Mouse (Mus musculus): Measurements from ENCODE around the gene Gm38392. TPM values are rescaled to one million over a fixed set of nuclear protein-coding genes. Genes with fewer than 3 reads are reported as not detected.

The Gm38392 gene
- total and polyA plus RNA-seq, 2 experiments from 2014 or later = not detected

DNA sequence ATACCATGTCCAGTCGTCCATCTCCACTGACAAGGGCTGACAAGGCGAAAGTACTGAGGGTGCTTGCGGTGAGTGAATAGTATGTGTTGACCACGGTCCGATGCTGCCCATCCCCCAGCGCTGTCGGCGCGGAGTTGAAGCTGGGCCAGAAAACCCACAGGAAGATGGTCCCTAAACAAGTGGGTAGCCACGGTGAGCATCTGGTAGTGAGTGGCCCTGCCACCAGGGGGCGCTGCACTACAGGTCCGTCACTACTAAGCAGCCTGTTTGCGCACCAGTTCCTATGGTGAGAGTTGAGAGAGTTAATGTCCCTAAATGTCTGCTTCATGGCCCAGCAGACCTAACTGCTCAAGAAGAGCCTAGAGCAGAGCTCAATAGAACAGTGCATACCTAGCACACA, 41.2 kb downstream of the Gm38392 start:
- DNase-seq (ENCODE audit: low spot score) = peak; percentile 64

DNA sequence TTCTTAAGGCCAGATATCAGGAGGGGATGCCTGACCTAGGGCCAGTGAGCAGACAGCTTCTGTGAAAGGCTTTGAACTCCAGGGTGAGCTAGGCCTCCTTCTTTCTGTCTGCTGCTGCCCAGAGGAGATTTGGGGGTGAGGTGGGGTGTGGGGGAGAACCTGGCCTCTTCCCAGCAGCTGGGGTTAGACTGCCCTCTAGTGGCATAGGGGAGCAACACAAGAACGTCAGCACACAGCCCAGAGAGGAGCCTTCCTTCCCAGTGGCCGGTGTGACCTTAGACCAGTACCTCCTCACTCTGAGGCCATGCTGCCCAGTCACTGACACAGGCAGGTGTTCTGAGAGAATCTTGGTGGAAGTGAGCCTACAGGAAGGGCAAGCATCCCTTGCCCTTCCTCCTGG, 42.9 kb downstream of the Gm38392 start:
- no peak overlapping the region for H3K27ac ChIP-seq (ENCODE audit: low read depth)
- H3K27me3 ChIP-seq (ENCODE audit: control insufficient read depth, insufficient read depth, low read length) = peaks cover 70% of the 10 kb centered on the region
- peak; percentile 21 for DNase-seq (ENCODE audit: low spot score)

More for the DNA sequence above, 41.2 kb downstream of the Gm38392 start:
- no peak overlapping the region for H3K4me2 ChIP-seq (ENCODE audit: low read depth, low read length)
- H3K9me3 ChIP-seq (replicated peaks; ENCODE audit: control insufficient read depth, low read length) = no peaks in the 10 kb centered on the region
- TF ChIP-seq CTCF (IDR thresholded peaks at IDR 0.05; ENCODE audit: low read depth) (peak; percentile 77), EP300 (IDR thresholded peaks at IDR 0.05; ENCODE audit: low read depth) (no peak)
- H3K27ac ChIP-seq (ENCODE audit: low read depth) = no peak overlapping the region
- peaks cover 52% of the 10 kb centered on the region for H3K27me3 ChIP-seq (ENCODE audit: control insufficient read depth, insufficient read depth, low read length)
- no peak overlapping the region for H3K9ac ChIP-seq (replicated peaks; ENCODE audit: low read depth, low read length)
- ATAC-seq (ENCODE audit: insufficient read depth, low read depth) = no peak; the same call in 1 of the 2 replicates
- WGBS = 22% methylated on average over 13 of the region's 13 CpGs
- H3K36me3 ChIP-seq (replicated peaks; ENCODE audit: control insufficient read depth, insufficient read depth, low read length) = no peaks in the 10 kb centered on the region
- no peak overlapping the region for H3K4me3 ChIP-seq (ENCODE audit: low read depth, low read length)
- no peaks in the 10 kb centered on the region for H3K4me1 ChIP-seq (ENCODE audit: control insufficient read depth, insufficient read depth)

DNA sequence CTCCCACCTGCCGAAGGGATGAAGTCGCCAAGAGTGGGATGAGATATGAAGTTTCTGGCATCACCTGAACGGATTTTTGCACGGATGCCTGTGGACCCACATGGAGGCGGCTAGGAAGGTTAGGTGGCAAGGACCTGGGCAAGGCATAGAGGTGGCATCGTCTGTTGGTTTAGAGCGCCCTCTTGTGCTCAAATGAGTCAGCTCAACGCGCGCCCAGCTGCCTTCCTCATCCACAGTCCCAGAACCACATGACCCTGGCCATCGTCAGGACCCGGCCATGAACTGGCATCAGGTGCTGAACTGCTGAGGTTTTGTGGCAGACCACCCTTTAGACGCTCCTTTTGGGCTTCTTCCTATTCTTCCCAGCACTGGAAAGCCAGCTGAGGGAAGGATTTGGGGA, 44.5 kb downstream of the Gm38392 start:
- no peaks in the 10 kb centered on the region for H3K9me3 ChIP-seq (replicated peaks; ENCODE audit: control insufficient read depth, low read length)
- no peak overlapping the region for H3K4me3 ChIP-seq (ENCODE audit: low read depth, low read length)
- H3K27me3 ChIP-seq (ENCODE audit: control insufficient read depth, insufficient read depth, low read length) = peaks cover 85% of the 10 kb centered on the region
- no peak for TF ChIP-seq EP300 (IDR thresholded peaks at IDR 0.05; ENCODE audit: low read depth)
- TF ChIP-seq CTCF (IDR thresholded peaks at IDR 0.05; ENCODE audit: low read depth) = peak; percentile 81
- H3K27ac ChIP-seq (ENCODE audit: low read depth) = no peak overlapping the region
- peak; percentile 77 for ATAC-seq (ENCODE audit: insufficient read depth, low read depth)
- no peaks in the 10 kb centered on the region for H3K36me3 ChIP-seq (replicated peaks; ENCODE audit: control insufficient read depth, insufficient read depth, low read length)
- peak; percentile 68 for DNase-seq (ENCODE audit: low spot score)
- no peaks in the 10 kb centered on the region for H3K4me1 ChIP-seq (ENCODE audit: control insufficient read depth, insufficient read depth)
- no peak overlapping the region for H3K9ac ChIP-seq (replicated peaks; ENCODE audit: low read depth, low read length)
- no peak overlapping the region for H3K4me2 ChIP-seq (ENCODE audit: low read depth, low read length)
- 4% methylated on average over 13 of the region's 13 CpGs for WGBS

More for the DNA sequence above, 42.9 kb downstream of the Gm38392 start:
- Histone ChIP-seq H3K4me3 (ENCODE audit: low read depth, low read length) (no peak overlapping the region), H3K4me2 (ENCODE audit: low read depth, low read length) (no peak overlapping the region), H3K9me3 (replicated peaks; ENCODE audit: control insufficient read depth, low read length) (no peaks in the 10 kb centered on the region), H3K36me3 (replicated peaks; ENCODE audit: control insufficient read depth, insufficient read depth, low read length) (no peaks in the 10 kb centered on the region), H3K4me1 (ENCODE audit: control insufficient read depth, insufficient read depth) (no peaks in the 10 kb centered on the region), H3K9ac (replicated peaks; ENCODE audit: low read depth, low read length) (no peak overlapping the region)
- 4% methylated on average over 2 of the region's 2 CpGs for WGBS
- no peak for ATAC-seq (ENCODE audit: insufficient read depth, low read depth)
- TF ChIP-seq EP300 (IDR thresholded peaks at IDR 0.05; ENCODE audit: low read depth) (no peak), CTCF (IDR thresholded peaks at IDR 0.05; ENCODE audit: low read depth) (peak; percentile 63)

DNA sequence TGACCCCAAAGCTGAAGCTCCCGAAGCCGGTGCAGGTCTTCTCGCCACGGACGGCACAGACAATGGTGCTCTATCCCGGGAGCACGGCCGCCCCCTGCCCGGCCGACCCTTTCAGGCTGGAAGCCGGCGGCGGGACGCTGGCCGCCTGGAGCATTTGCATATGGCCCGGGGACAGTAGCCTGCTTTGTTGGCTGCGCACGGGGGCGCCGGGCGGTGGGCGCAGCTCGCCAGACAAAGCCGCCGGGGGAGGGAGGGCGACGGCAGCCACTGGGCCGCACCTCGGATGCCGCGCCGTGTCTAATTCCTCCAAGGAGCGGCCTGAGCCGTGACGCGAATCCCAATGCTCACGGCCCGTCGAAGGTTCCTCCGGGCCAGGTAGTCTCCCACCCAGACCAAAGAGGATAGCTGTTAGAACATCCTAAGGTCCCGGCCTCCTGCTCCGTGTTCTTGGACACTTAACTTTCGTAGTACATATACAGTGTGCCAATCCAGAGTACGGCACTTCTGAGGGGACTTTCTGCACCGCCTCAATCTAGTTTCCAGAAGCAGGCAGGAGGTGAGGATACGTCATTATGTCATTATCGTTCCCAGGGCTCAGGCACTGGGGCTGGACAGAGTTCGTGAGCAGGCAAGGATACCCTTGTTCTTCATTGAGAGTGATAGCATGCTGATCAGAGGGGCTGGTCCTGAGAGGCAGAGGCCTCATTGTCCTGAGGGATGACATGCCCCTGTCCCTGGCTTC, 45.8 kb downstream of the Gm38392 start:
- Histone ChIP-seq H3K4me3 (ENCODE audit: low read depth, low read length) (no peak overlapping the region), H3K9me3 (replicated peaks; ENCODE audit: control insufficient read depth, low read length) (no peaks in the 10 kb centered on the region), H3K4me2 (ENCODE audit: low read depth, low read length) (no peak overlapping the region), H3K36me3 (replicated peaks; ENCODE audit: control insufficient read depth, insufficient read depth, low read length) (no peaks in the 10 kb centered on the region), H3K27me3 (ENCODE audit: control insufficient read depth, insufficient read depth, low read length) (peaks cover 97% of the 10 kb centered on the region), H3K27ac (ENCODE audit: low read depth) (no peak overlapping the region), H3K4me1 (ENCODE audit: control insufficient read depth, insufficient read depth) (no peaks in the 10 kb centered on the region), H3K9ac (replicated peaks; ENCODE audit: low read depth, low read length) (no peak overlapping the region)
- DNase-seq (ENCODE audit: low spot score) = no peak
- no peak for ATAC-seq (ENCODE audit: insufficient read depth, low read depth)
- TF ChIP-seq EP300 (IDR thresholded peaks at IDR 0.05; ENCODE audit: low read depth) (no peak), CTCF (IDR thresholded peaks at IDR 0.05; ENCODE audit: low read depth) (no peak)
- 4% methylated on average over 46 of the region's 48 CpGs for WGBS

DNA sequence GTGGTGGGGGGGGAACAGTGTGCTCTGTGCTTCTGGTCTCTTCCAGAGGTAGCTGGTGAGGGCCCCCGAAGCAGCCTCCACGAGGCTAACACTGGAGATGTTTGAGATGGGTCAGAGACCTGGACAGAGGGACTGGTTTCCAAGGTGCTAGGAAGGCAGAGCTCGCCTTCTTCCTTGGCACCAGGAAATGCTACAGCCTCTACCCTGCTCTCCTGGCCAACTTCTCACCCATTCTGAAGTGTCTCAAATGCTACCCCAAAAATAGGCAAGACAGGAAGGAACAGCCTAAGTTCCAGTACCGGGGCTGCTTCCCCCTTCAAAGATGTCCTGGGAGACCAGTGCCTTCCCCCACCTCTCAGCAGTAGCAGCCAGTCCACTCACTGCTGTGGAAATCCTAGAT, 47.6 kb downstream of the Gm38392 start:
- ATAC-seq (ENCODE audit: insufficient read depth, low read depth) = no peak
- no peak overlapping the region for H3K27ac ChIP-seq (ENCODE audit: low read depth)
- no peak overlapping the region for H3K9ac ChIP-seq (replicated peaks; ENCODE audit: low read depth, low read length)
- 48% methylated on average over 4 of the region's 4 CpGs for WGBS
- H3K27me3 ChIP-seq (ENCODE audit: control insufficient read depth, insufficient read depth, low read length) = peaks cover 91% of the 10 kb centered on the region
- no peaks in the 10 kb centered on the region for H3K4me1 ChIP-seq (ENCODE audit: control insufficient read depth, insufficient read depth)
- no peaks in the 10 kb centered on the region for H3K9me3 ChIP-seq (replicated peaks; ENCODE audit: control insufficient read depth, low read length)
- H3K36me3 ChIP-seq (replicated peaks; ENCODE audit: control insufficient read depth, insufficient read depth, low read length) = no peaks in the 10 kb centered on the region
- no peak for DNase-seq (ENCODE audit: low spot score)
- no peak overlapping the region for H3K4me3 ChIP-seq (ENCODE audit: low read depth, low read length)
- H3K4me2 ChIP-seq (ENCODE audit: low read depth, low read length) = no peak overlapping the region
- TF ChIP-seq CTCF (IDR thresholded peaks at IDR 0.05; ENCODE audit: low read depth) (no peak), EP300 (IDR thresholded peaks at IDR 0.05; ENCODE audit: low read depth) (no peak)

Data from heart, postnatal 0 days (tissue).